Mouse (Mus musculus): Measurements from ENCODE around the gene Lzts3. TPM values are rescaled to one million over a fixed set of nuclear protein-coding genes. Genes with fewer than 3 reads are reported as not detected.

Lzts3 gene
- polyA plus RNA-seq (2015; fragmentation: Nextera tagmentation; extraction: Ambion mirVana) = 16.8 and 22.0 TPM in 2 replicates

GRCm38 (mm10) chr2:130642684-130643369 lies at the start of gene Lzts3:
Lzts3 (minus strand) TSS chr2:130642803.

GRCm38 (mm10) chr2:130667559-130667958 lies 25.0 kb upstream of the Lzts3 start, which contains the start of gene Itpa:
Itpa (plus strand) TSS chr2:130667610.

GRCm38 (mm10) chr2:130664102-130664701 lies 21.6 kb upstream of the Lzts3 start, which contains the start of gene Ddrgk1:
Ddrgk1 (minus strand) TSS chr2:130664659.

GRCm38 (mm10) chr2:130629839-130630203 lies 12.8 kb downstream of the Lzts3 start, which contains the start of the genes Fastkd5 and Ubox5:
Fastkd5 (minus strand) TSS chr2:130630027.
Ubox5 (minus strand) TSS chr2:130630038.

Other genes starting within 250 kb of the Lzts3 start
- 26.8 and 30.0 TPM in 2 replicates for gene Cpxm1, start 245.2 kb downstream of the Lzts3 start, polyA plus RNA-seq (2015; fragmentation: Nextera tagmentation; extraction: Ambion mirVana)
- gene Gm28372, start 237.6 kb downstream of the Lzts3 start, polyA plus RNA-seq (2015; fragmentation: Nextera tagmentation; extraction: Ambion mirVana) = 0.11 and 0.14 TPM in 2 replicates
- not detected in 2 replicates for gene 1700020A23Rik, start 237.5 kb downstream of the Lzts3 start, polyA plus RNA-seq (2015; fragmentation: Nextera tagmentation; extraction: Ambion mirVana)
- not detected in 2 replicates for gene Tmem239, start 236.3 kb downstream of the Lzts3 start, polyA plus RNA-seq (2015; fragmentation: Nextera tagmentation; extraction: Ambion mirVana)
- gene Vps16, start 218.5 kb downstream of the Lzts3 start, polyA plus RNA-seq (2015; fragmentation: Nextera tagmentation; extraction: Ambion mirVana) = 71.9 and 85.9 TPM in 2 replicates
- 12.0 and 13.1 TPM in 2 replicates for gene Pced1a, start 218.1 kb downstream of the Lzts3 start, polyA plus RNA-seq (2015; fragmentation: Nextera tagmentation; extraction: Ambion mirVana)
- gene Ptpra, start 192.5 kb downstream of the Lzts3 start, polyA plus RNA-seq (2015; fragmentation: Nextera tagmentation; extraction: Ambion mirVana) = 144 and 145 TPM in 2 replicates
- 123 and 125 TPM in 2 replicates for gene Mrps26, start 79.1 kb downstream of the Lzts3 start, polyA plus RNA-seq (2015; fragmentation: Nextera tagmentation; extraction: Ambion mirVana)
- gene Oxt, start 66.6 kb downstream of the Lzts3 start, polyA plus RNA-seq (2015; fragmentation: Nextera tagmentation; extraction: Ambion mirVana) = 0.32 and 0.80 TPM in 2 replicates
- gene Avp, start 60.2 kb downstream of the Lzts3 start, polyA plus RNA-seq (2015; fragmentation: Nextera tagmentation; extraction: Ambion mirVana) = 0.28 TPM in 1 of 2 replicates, not detected in the other
- gene Fastkd5, start 12.8 kb downstream of the Lzts3 start, polyA plus RNA-seq (2015; fragmentation: Nextera tagmentation; extraction: Ambion mirVana) = 7.4 TPM in 2 replicates
- gene Ubox5, start 12.8 kb downstream of the Lzts3 start, polyA plus RNA-seq (2015; fragmentation: Nextera tagmentation; extraction: Ambion mirVana) = 5.2 and 7.0 TPM in 2 replicates
- 83.6 and 96.8 TPM in 2 replicates for gene Ddrgk1, start 21.9 kb upstream of the Lzts3 start, polyA plus RNA-seq (2015; fragmentation: Nextera tagmentation; extraction: Ambion mirVana)
- 111 TPM in 2 replicates for gene Itpa, start 24.8 kb upstream of the Lzts3 start, polyA plus RNA-seq (2015; fragmentation: Nextera tagmentation; extraction: Ambion mirVana)
- 0.55 and 0.61 TPM in 2 replicates for gene Slc4a11, start 54.7 kb upstream of the Lzts3 start, polyA plus RNA-seq (2015; fragmentation: Nextera tagmentation; extraction: Ambion mirVana)

All from neural tube, postnatal 0 days (tissue).